Comparison of ENCODE assay signal across 13 mouse cellular contexts in genomic region chr4:105648820-105649446, GRCm38 (mm10).
A peak's percentile ranks its signal among the peaks of the same experiment; 100 is the strongest.
DNase-seq lines count a peak whose midpoint lies in the region; ATAC-seq lines count a peak whose summit lies in the region.
"Had no signal": no experiment of that assay in that cellular context is flagged by ENCODE, and none has a peak within 500 bp of the region (broad histone marks: within the 10 kb centered on the region; RNA-seq: fewer than 3 reads in every experiment).

No protein-coding gene starts in this region.

- H3K36me3 ChIP-seq in midbrain, embryonic 11.5 days (ENCODE audit: control insufficient read depth, insufficient read depth, low read length) = no peaks in the 10 kb centered on the region
- no peaks in the 10 kb centered on the region for H3K36me3 ChIP-seq in midbrain, embryonic 10.5 days
- no peaks in the 10 kb centered on the region for H3K36me3 ChIP-seq in hindbrain, embryonic 10.5 days
- H3K36me3 ChIP-seq in midbrain, embryonic 13.5 days = no peaks in the 10 kb centered on the region

- DNase-seq in midbrain, embryonic 11.5 days (ENCODE audit: low spot score, missing footprints) = no peak
- no peak for DNase-seq in midbrain, embryonic 10.5 days (ENCODE audit: low spot score)
- peak; percentile 59 for DNase-seq in hindbrain, embryonic 10.5 days (ENCODE audit: low spot score)
- peak; percentile 29 for DNase-seq in retina, postnatal 7 days (ENCODE audit: low read depth, low spot score)
- DNase-seq in right cerebral cortex, postnatal 10 days (ENCODE audit: low spot score in 2 of 2) = no peak
- no peak for DNase-seq in urinary bladder, adult 2 months (ENCODE audit: low spot score)
- DNase-seq in ovary, postnatal 14 days (ENCODE audit: low spot score) = no peak
- DNase-seq: cerebellum, postnatal 14 days; heart, adult 18-20 months; heart, postnatal 4 days; right cerebral cortex, adult 18-20 months had no signal

- H3K4me2 ChIP-seq in midbrain, embryonic 11.5 days = no peak overlapping the region
- no peak overlapping the region for H3K4me2 ChIP-seq in midbrain, embryonic 13.5 days (replicated peaks)

- H3K27me3 ChIP-seq in midbrain, embryonic 11.5 days (ENCODE audit: control insufficient read depth, insufficient read depth, low read length) = no peaks in the 10 kb centered on the region
- no peaks in the 10 kb centered on the region for H3K27me3 ChIP-seq in midbrain, embryonic 10.5 days (ENCODE audit: low read depth, poor library complexity, severe bottlenecking)
- H3K27me3 ChIP-seq in hindbrain, embryonic 10.5 days (ENCODE audit: insufficient read depth, poor library complexity, severe bottlenecking) = no peaks in the 10 kb centered on the region
- H3K27me3 ChIP-seq in midbrain, embryonic 13.5 days = no peaks in the 10 kb centered on the region
- H3K27me3 ChIP-seq: megakaryocyte, embryonic 14.5 days had no signal

- H3K27ac ChIP-seq in midbrain, embryonic 11.5 days (ENCODE audit: low read depth, low read length) = no peak overlapping the region
- no peak overlapping the region for H3K27ac ChIP-seq in midbrain, embryonic 10.5 days (replicated peaks)
- no peak overlapping the region for H3K27ac ChIP-seq in hindbrain, embryonic 10.5 days
- no peak overlapping the region for H3K27ac ChIP-seq in midbrain, embryonic 13.5 days

- ATAC-seq in midbrain, embryonic 11.5 days (ENCODE audit: low FRiP score) = peak; percentile 62; the same call in 1 of the 2 replicates
- ATAC-seq in midbrain, embryonic 13.5 days = peak; percentile 88

- no peak overlapping the region for H3K9ac ChIP-seq in midbrain, embryonic 11.5 days (ENCODE audit: low read length)
- no peak overlapping the region for H3K9ac ChIP-seq in midbrain, embryonic 13.5 days (replicated peaks)

- H3K4me3 ChIP-seq in midbrain, embryonic 11.5 days (ENCODE audit: low read depth, low read length) = no peak overlapping the region
- H3K4me3 ChIP-seq in midbrain, embryonic 10.5 days = no peak overlapping the region
- H3K4me3 ChIP-seq in hindbrain, embryonic 10.5 days = no peak overlapping the region
- no peak overlapping the region for H3K4me3 ChIP-seq in midbrain, embryonic 13.5 days (replicated peaks)
- H3K4me3 ChIP-seq: megakaryocyte, embryonic 14.5 days had no signal

- H3K9me3 ChIP-seq in midbrain, embryonic 11.5 days (ENCODE audit: control insufficient read depth, low read length) = no peaks in the 10 kb centered on the region
- no peaks in the 10 kb centered on the region for H3K9me3 ChIP-seq in midbrain, embryonic 10.5 days (replicated peaks)
- no peaks in the 10 kb centered on the region for H3K9me3 ChIP-seq in hindbrain, embryonic 10.5 days
- no peaks in the 10 kb centered on the region for H3K9me3 ChIP-seq in midbrain, embryonic 13.5 days

- WGBS in midbrain, embryonic 11.5 days = 63% methylated on average over 7 of the region's 7 CpGs
- 70% methylated on average over 7 of the region's 7 CpGs for WGBS in midbrain, embryonic 10.5 days
- WGBS in hindbrain, embryonic 10.5 days = 46% methylated on average over 7 of the region's 7 CpGs
- WGBS in midbrain, embryonic 13.5 days = 47% methylated on average over 7 of the region's 7 CpGs

- no peaks in the 10 kb centered on the region; the same call in 1 of the 2 replicates for H3K4me1 ChIP-seq in midbrain, embryonic 11.5 days (ENCODE audit: control insufficient read depth, insufficient read depth, low read length)
- H3K4me1 ChIP-seq in midbrain, embryonic 10.5 days = peaks cover 7% of the 10 kb centered on the region; the same call in 1 of the 2 replicates
- peaks cover 8% of the 10 kb centered on the region for H3K4me1 ChIP-seq in hindbrain, embryonic 10.5 days (replicated peaks)
- H3K4me1 ChIP-seq in midbrain, embryonic 13.5 days (replicated peaks) = 0 out of 2 replicates have a peak, but pooled peaks cover 2% of the 10 kb centered on the region

Comparison
In these comparisons a context has a peak if more than half of its experiments do, and no peak if none do; other contexts are left out.
1. DNase-seq: peak in hindbrain, embryonic 10.5 days (single experiment) and retina, postnatal 7 days (single experiment); none in midbrain, embryonic 11.5 days (single experiment), midbrain, embryonic 10.5 days (single experiment), right cerebral cortex, postnatal 10 days (0 of 2), urinary bladder, adult 2 months (single experiment) and ovary, postnatal 14 days (single experiment).